Mouse (Mus musculus): ENCODE data around the gene Rsrp1. TPM values are rescaled to one million over a fixed set of nuclear protein-coding genes. Genes with fewer than 3 reads are reported as not detected.
A peak's percentile ranks its signal among the peaks of the same experiment; 100 is the strongest.

The Rsrp1 gene
- polyA plus RNA-seq, 1 experiment from 2014 or later, result 327 TPM

DNA sequence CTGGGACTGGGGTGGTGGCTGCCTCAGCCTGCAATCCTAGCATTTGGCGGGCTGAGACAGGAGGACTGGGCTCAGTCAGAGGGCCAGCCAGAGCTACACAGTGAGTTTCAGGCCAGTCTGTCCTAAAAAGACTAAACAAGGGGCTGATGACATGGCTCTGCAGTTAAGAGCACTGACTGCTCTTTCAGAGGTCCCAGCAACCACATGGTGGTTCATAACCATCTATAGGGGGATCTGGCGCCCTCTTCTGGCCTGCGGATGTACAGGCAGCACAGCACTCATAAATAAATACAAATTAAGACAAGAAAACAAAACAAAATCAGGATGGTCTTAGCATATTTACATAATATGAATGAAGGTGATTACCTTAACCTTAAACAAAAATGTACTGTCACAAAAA lies 10.0 kb upstream of the Rsrp1 start:
- peak overlapping the region; percentile 79 for H3K4me3 ChIP-seq
- peak overlapping the region; percentile 88 for H3K9ac ChIP-seq
- 32% methylated on average over 3 of the region's 3 CpGs for WGBS
- H3K4me2 ChIP-seq, result peak overlapping the region; percentile 83
- no peak for ATAC-seq (ENCODE audit: extremely low read depth, insufficient number of reproducible peaks, low FRiP score, low TSS enrichment)
- peaks cover 29% of the 10 kb centered on the region for H3K4me1 ChIP-seq
- H3K9me3 ChIP-seq, result no peaks in the 10 kb centered on the region
- H3K27me3 ChIP-seq (replicated peaks), result no peaks in the 10 kb centered on the region
- H3K36me3 ChIP-seq, result peaks cover 45% of the 10 kb centered on the region
- H3K27ac ChIP-seq (replicated peaks), result no peak overlapping the region

DNA sequence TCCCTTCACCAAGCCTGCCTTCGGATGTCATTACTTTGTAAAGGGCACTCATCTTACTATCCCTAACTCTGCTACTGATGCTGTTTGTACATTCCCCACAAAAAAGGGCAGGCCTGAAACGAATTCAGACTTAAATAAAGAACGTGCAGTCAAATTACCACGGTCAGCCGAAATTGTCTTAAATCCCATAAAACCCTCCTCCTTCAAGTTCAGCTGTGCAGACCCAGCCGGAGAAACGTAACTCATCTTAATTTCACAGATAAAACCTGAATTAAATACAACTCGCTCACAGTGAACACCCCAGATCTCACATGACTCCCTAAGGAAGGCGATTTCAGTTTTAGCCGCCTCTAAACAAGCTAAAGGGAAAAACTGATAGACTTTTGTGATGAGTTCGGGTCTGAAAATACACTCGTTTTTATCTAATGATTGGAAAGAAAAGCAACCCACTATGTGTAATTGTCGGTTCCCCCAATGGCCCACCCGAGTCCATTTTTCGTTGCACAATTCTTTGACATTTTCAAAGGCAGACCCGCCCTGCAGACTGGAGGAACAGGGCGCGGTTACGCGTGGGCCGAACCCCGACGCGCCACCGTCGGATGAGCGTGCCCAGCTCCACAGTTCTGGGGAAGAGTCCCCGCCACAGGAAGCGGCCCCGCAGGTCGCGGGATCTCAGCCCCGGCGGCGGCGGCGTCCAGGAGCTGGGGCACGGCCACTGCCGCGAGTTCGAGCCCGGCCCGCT lies 9.1 kb upstream of the Rsrp1 start:
- H3K4me2 ChIP-seq, result peak overlapping the region; percentile 83
- no peaks in the 10 kb centered on the region for H3K9me3 ChIP-seq
- peaks cover 36% of the 10 kb centered on the region for H3K36me3 ChIP-seq
- no peaks in the 10 kb centered on the region for H3K27me3 ChIP-seq (replicated peaks)
- peak overlapping the region; percentile 86 for H3K27ac ChIP-seq (replicated peaks)
- 0 out of 2 replicates have a peak, but pooled peaks have one; percentile 34 for ATAC-seq (ENCODE audit: extremely low read depth, insufficient number of reproducible peaks, low FRiP score, low TSS enrichment)
- peak overlapping the region; percentile 79 for H3K4me3 ChIP-seq
- 2% methylated on average over 43 of the region's 43 CpGs for WGBS
- H3K4me1 ChIP-seq, result peaks cover 32% of the 10 kb centered on the region
- peak overlapping the region; percentile 88 for H3K9ac ChIP-seq

DNA sequence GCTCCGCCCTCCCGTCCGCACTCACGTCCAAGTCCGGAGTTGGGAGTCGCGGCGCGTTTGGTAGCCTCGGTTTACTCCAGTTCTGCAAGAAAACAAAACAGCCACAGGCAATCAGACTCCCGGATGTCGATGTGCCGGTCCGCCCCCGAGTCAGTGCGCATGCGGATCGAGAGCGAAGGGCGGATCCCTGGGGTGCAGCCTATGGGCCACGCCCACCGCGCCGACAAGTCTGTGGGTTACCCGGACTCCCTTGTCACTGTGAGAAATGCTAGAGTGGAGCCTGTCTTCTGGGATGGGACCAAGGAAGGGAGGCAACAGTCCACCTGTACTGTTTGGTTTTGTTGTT lies 8.6 kb upstream of the Rsrp1 start, which contains the start of gene Tmem50a:
TSS of gene Tmem50a (minus strand) at position 161 of the 346 bp plus-strand sequence.
- Histone ChIP-seq H3K4me2 (peak within 1 kb of the TSS; percentile 83), H3K9me3 (no peaks in the 10 kb centered on the region), H3K36me3 (peaks cover 31% of the 10 kb centered on the region), H3K4me3 (peak within 1 kb of the TSS; percentile 79), H3K27me3 (replicated peaks) (no peaks in the 10 kb centered on the region), H3K27ac (replicated peaks) (peak within 1 kb of the TSS; percentile 86), H3K9ac (peak within 1 kb of the TSS; percentile 88), H3K4me1 (peaks cover 32% of the 10 kb centered on the region)
- WGBS, result 1% methylated on average over 25 of the region's 25 CpGs
- peak; percentile 91 for ATAC-seq (ENCODE audit: extremely low read depth, insufficient number of reproducible peaks, low FRiP score, low TSS enrichment)

DNA sequence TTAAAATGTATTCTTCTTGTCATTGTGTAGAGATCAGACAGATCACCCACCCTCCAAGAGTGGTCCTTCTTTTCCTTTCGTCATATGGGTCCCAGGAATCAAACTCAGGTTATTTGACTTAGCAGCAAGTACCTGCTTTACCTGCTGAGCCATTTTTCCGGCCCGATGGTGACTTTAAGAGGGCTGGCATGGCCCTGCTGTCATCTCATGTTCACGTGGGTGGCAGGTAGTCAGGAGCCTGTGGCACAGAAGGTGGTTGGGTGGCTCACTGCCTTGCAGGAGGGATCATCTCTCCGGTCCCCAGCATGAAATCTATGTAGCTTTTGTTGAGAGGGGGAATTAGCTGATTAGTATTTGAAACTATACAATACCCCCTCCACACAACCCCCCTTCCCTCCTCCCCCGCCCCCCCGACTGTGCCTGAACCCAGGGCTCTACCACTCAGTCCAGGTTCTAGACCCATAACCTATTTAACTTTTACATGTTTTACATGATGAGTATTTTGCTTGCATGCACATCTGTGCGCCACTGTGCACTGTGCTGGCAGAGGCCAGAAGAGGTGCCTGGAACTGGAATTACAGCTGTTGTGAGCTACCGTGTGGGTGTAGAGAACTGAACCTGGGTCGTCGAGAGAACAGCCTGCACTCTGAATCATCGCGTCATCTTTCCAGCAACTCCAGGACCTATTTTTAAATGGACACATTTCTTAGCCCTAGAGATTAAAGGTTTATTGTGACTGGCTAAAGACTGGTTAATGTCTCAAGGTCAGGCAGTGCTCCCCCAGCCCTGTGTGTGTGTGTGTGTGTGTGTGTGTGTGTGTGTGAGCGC lies 8.0 kb upstream of the Rsrp1 start:
- Histone ChIP-seq H3K36me3 (peaks cover 25% of the 10 kb centered on the region), H3K4me3 (peak overlapping the region; percentile 79), H3K27me3 (replicated peaks) (no peaks in the 10 kb centered on the region), H3K4me2 (peak overlapping the region; percentile 83), H3K27ac (replicated peaks) (peak overlapping the region; percentile 86), H3K9ac (peak overlapping the region; percentile 88), H3K9me3 (no peaks in the 10 kb centered on the region), H3K4me1 (peaks cover 32% of the 10 kb centered on the region)
- 46% methylated on average over 14 of the region's 14 CpGs for WGBS
- ATAC-seq (ENCODE audit: extremely low read depth, insufficient number of reproducible peaks, low FRiP score, low TSS enrichment), result 0 out of 2 replicates have a peak, but pooled peaks have one; percentile 15

DNA sequence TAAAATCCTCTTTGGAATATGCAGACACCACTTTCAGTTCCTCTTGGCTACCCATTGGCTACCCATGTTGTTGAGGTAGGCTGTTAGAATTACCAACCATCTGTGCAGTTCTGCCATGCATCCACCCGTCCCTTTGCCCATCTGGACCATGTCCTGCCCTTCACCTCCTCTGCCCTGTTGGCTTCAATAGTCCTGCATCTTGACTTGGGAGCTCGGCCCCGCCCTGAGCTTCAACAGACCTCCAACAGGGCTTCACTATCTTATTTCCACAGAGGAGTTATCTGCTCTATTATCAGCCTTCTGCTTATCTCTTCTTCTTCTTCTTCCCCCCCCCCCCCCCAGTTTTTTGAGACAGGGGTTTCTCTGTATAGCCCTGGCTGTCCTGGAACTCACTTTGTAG lies 6.2 kb upstream of the Rsrp1 start:
- 69% methylated on average over 3 of the region's 3 CpGs for WGBS
- ATAC-seq (ENCODE audit: extremely low read depth, insufficient number of reproducible peaks, low FRiP score, low TSS enrichment), result no peak
- no peak overlapping the region for H3K4me3 ChIP-seq
- no peak overlapping the region for H3K9ac ChIP-seq
- H3K27ac ChIP-seq (replicated peaks), result no peak overlapping the region
- H3K4me2 ChIP-seq, result no peak overlapping the region
- H3K36me3 ChIP-seq, result peaks cover 9% of the 10 kb centered on the region; the same call in 1 of the 2 replicates
- peaks cover 33% of the 10 kb centered on the region for H3K4me1 ChIP-seq
- H3K27me3 ChIP-seq (replicated peaks), result no peaks in the 10 kb centered on the region
- H3K9me3 ChIP-seq, result no peaks in the 10 kb centered on the region

DNA sequence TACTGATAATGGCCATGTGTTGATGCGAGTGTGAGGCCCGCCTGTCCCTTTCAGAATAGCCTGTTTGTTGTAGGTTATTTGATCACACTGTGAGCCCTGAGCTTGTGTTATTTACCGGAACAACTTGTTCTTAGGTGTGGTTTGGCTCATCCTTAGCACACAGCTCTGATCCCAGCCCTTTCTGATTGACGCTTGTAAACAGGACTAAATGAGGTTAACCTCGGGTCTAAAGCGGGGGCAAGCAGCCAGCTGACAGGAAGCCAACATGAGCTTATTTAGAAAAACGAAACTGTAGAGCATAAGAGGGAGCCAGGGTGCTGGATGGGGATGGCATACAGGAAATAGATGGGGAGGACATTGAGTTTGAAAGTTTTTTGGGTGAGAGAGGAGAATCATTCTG lies 5.0 kb upstream of the Rsrp1 start:
- H3K4me2 ChIP-seq, result no peak overlapping the region
- no peak overlapping the region for H3K27ac ChIP-seq (replicated peaks)
- H3K4me1 ChIP-seq, result peaks cover 34% of the 10 kb centered on the region
- H3K9me3 ChIP-seq, result no peaks in the 10 kb centered on the region
- 57% methylated on average over 7 of the region's 7 CpGs for WGBS
- H3K27me3 ChIP-seq (replicated peaks), result no peaks in the 10 kb centered on the region
- ATAC-seq (ENCODE audit: extremely low read depth, insufficient number of reproducible peaks, low FRiP score, low TSS enrichment), result no peak
- H3K9ac ChIP-seq, result peak overlapping the region; percentile 19; the same call in 1 of the 2 replicates
- H3K4me3 ChIP-seq, result no peak overlapping the region
- H3K36me3 ChIP-seq, result no peaks in the 10 kb centered on the region

DNA sequence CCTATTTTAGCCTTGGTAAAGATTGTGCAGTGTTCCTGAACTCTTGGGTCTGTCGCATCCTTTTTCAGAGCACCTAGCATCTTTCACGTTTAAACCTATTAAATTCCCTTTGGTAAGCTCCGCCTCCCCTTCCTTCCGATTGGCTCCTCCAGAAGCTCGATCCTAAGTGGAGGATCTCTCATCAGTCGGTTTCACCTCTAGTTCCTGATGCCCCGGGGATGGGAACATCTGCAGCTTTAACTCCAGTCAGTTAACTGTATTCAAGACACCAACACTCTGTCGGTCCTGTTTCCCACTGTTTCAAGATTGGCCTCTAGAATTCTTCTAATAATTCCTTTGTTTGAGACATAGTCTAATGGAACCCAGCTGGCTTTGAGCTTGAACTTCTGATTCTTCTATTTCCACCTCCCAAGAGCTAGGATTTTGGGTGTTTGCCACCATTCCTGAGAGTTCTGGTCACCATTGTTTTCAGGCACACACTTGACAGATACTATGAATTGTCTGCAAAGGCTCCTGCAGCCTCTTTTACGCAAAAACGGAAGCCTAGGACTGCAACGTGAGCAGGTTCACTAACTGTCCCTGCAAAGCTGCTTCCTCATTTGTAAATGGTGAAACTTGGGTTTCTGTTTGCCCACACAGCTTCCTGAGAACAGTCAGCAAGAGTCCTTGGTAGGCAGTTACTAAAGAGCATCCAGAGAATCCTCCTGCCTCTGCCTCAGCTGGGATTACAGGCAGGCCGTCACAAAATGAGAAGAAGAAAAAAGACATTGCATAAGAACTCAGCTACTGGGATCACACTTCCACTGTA lies 3.5 kb upstream of the Rsrp1 start:
- H3K4me2 ChIP-seq, result no peak overlapping the region
- ATAC-seq (ENCODE audit: extremely low read depth, insufficient number of reproducible peaks, low FRiP score, low TSS enrichment), result no peak

DNA sequence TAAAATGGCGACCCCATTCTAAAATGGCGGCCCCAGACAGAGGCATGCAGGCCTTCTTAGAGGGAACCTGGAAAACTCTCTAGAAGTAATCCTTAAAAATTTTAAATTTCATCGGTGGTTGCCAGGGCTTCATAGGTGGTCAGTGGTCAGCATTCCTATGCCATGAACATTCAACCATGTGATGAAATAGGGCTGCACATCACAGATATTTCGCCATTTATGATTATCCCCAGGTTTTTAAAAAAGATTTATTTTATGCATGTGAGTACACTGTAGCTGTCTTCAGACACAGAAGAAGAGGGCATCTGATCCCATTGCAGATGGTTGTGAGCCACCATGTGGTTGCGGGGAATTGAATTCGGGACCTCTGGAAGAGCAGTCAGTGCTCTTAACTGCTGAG lies 2.8 kb upstream of the Rsrp1 start:
- H3K4me1 ChIP-seq, result peaks cover 26% of the 10 kb centered on the region
- ATAC-seq (ENCODE audit: extremely low read depth, insufficient number of reproducible peaks, low FRiP score, low TSS enrichment), result no peak
- H3K9ac ChIP-seq, result no peak overlapping the region
- H3K27ac ChIP-seq (replicated peaks), result no peak overlapping the region
- H3K4me3 ChIP-seq, result no peak overlapping the region
- no peak overlapping the region for H3K4me2 ChIP-seq
- peaks cover 15% of the 10 kb centered on the region for H3K36me3 ChIP-seq
- H3K9me3 ChIP-seq, result no peaks in the 10 kb centered on the region
- 91% methylated on average over 6 of the region's 6 CpGs for WGBS
- H3K27me3 ChIP-seq (replicated peaks), result no peaks in the 10 kb centered on the region

More for the DNA sequence above, 3.5 kb upstream of the Rsrp1 start:
- peaks cover 8% of the 10 kb centered on the region for H3K36me3 ChIP-seq
- H3K4me1 ChIP-seq, result peaks cover 27% of the 10 kb centered on the region
- no peaks in the 10 kb centered on the region for H3K9me3 ChIP-seq
- no peak overlapping the region for H3K27ac ChIP-seq (replicated peaks)
- no peak overlapping the region for H3K9ac ChIP-seq
- WGBS, result 41% methylated on average over 12 of the region's 12 CpGs
- no peak overlapping the region for H3K4me3 ChIP-seq
- H3K27me3 ChIP-seq (replicated peaks), result no peaks in the 10 kb centered on the region

DNA sequence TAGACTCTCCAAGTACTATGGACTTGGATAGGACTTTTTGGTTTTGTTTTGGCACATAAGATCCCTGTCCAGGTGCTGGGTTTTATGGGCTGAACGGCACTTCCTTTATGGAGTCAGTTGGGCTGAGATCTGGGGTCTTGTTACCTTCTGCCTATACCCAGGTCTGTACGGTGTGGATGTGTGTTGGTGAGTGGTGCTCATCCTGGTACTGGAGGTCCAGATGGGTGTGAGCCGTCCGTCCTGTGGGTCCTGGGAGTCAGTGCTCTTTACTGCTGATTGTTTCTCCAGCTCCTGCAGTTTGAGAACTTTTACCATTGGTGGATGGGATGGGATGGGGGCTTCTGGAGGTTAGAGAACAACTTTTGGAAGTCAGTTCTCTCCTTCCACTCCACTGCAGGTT lies 1.7 kb upstream of the Rsrp1 start:
- Histone ChIP-seq H3K4me3 (no peak overlapping the region), H3K9ac (no peak overlapping the region), H3K27me3 (replicated peaks) (no peaks in the 10 kb centered on the region), H3K4me1 (peaks cover 33% of the 10 kb centered on the region), H3K9me3 (no peaks in the 10 kb centered on the region), H3K36me3 (peaks cover 25% of the 10 kb centered on the region), H3K4me2 (no peak overlapping the region), H3K27ac (replicated peaks) (no peak overlapping the region)
- 90% methylated on average over 4 of the region's 4 CpGs for WGBS
- ATAC-seq (ENCODE audit: extremely low read depth, insufficient number of reproducible peaks, low FRiP score, low TSS enrichment), result no peak

DNA sequence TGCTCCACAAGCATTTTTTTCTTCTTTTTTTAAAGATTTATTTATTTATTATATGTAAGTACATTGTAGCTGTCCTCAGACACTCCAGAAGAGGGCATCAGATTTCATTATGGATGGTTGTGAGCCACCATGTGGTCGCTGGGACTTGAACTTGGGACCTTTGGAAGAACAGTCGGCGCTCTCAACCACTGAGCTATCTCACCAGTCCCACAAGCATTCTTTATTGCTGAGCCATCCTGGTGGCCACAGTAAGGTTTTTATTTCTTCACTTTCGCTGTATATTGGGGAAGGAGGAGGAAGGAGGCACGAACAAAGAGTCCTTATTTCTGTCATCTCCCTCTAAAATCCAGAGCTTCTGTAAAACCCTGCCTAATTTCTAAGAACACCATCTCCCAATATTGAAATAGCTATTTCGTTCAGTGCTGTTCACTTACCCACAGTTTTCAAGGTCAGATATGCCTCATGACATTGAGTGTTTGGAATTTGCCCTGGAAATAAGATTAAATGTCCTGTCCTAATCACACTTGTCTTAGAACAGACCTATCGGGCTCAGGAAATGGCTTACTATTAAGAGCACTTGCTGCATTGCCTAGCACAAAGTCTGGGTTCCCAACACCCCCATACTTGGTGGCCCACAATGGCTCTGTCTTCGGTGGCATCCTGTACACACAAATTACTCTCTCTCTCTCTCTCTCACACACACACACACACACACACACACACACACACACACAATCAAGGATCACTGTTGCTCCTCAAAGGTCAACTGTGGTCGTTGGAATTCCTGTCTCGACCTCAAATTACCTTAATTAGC lies 1.1 kb upstream of the Rsrp1 start:
- H3K27ac ChIP-seq (replicated peaks), result peak overlapping the region; percentile 97
- H3K4me2 ChIP-seq, result peak overlapping the region; percentile 90
- 54% methylated on average over 10 of the region's 10 CpGs for WGBS

More for the DNA sequence above, 1.1 kb upstream of the Rsrp1 start:
- Histone ChIP-seq H3K4me3 (peak overlapping the region; percentile 100), H3K9ac (peak overlapping the region; percentile 84), H3K27me3 (replicated peaks) (no peaks in the 10 kb centered on the region), H3K36me3 (peaks cover 31% of the 10 kb centered on the region), H3K9me3 (no peaks in the 10 kb centered on the region), H3K4me1 (peaks cover 36% of the 10 kb centered on the region)
- ATAC-seq (ENCODE audit: extremely low read depth, insufficient number of reproducible peaks, low FRiP score, low TSS enrichment), result no peak

Data from heart, embryonic 13.5 days (tissue).